Mouse (Mus musculus) embryonic facial prominence, embryonic 13.5 days (tissue): Measurements from ENCODE around the gene Ankmy1. TPM values are rescaled to one million over a fixed set of nuclear protein-coding genes. Genes with fewer than 3 reads are reported as not detected.

ENCODE experiments used
- ATAC-seq: fragments of 200-750 bp; cut with Nextera tagmentation; 2 replicates; pipeline ENCODE4 v1.8.0; 2017; ENCODE audit warnings: low read depth; ENCODE audit not compliant: insufficient number of reproducible peaks, insufficient read depth, low FRiP score, low TSS enrichment
- H3K27ac ChIP-seq: fragments of 300-500 bp; sonication (generic); 2 replicates; pipeline ENCODE4 v1.5.1; 2015; ENCODE audit warnings: moderate library complexity, mild to moderate bottlenecking, inconsistent platforms
- H3K27me3 ChIP-seq: fragments of 300-500 bp; sonication (generic); 2 replicates; pipeline ENCODE4 v1.6.1; 2015; ENCODE audit warnings: mild to moderate bottlenecking, inconsistent platforms
- H3K36me3 ChIP-seq: fragments of 300-500 bp; sonication (generic); 2 replicates; pipeline ENCODE4 v1.6.1; 2015; ENCODE audit warnings: mild to moderate bottlenecking, inconsistent platforms
- H3K4me1 ChIP-seq: fragments of 300-500 bp; sonication (generic); 2 replicates; pipeline ENCODE4 v1.6.1; 2015; ENCODE audit warnings: inconsistent platforms
- H3K4me2 ChIP-seq: fragments of 300-500 bp; sonication (generic); 2 replicates; pipeline ENCODE4 v1.6.1; 2015; ENCODE audit warnings: moderate library complexity, mild to moderate bottlenecking, inconsistent platforms
- H3K4me3 ChIP-seq: fragments of 300-500 bp; sonication (generic); 2 replicates; pipeline ENCODE4 v1.5.1; 2015; ENCODE audit warnings: mild to moderate bottlenecking, inconsistent platforms
- H3K9ac ChIP-seq: fragments of 300-500 bp; sonication (generic); 2 replicates; pipeline ENCODE4 v1.6.1; 2015; ENCODE audit warnings: mild to moderate bottlenecking, inconsistent platforms
- H3K9me3 ChIP-seq: fragments of 300-500 bp; sonication (generic); 2 replicates; pipeline ENCODE4 v1.6.1; 2016; ENCODE audit warnings: inconsistent platforms
- WGBS: fragments of 180-500 bp; shearing (Covaris S2); methylation state at CpG from one replicate; pipeline ENCODE4 v1.1.7; 2015; ENCODE audit warnings: mixed read lengths; 5-methylcytosine and 5-hydroxymethylcytosine counted together
- polyA plus RNA-seq: library from polyadenylated mRNA; unstranded; fragments of >200 nt; fragmentation: Nextera tagmentation; extraction: Ambion mirVana; gene quantifications from 2 replicates; pipeline ENCODE4 v1.2.1, GENCODE M21; 2015

Ankmy1 gene
- polyA plus RNA-seq, 1 experiment from 2014 or later: 0.38 TPM

- H3K27ac ChIP-seq: no peak overlapping the region
- 57% methylated on average over 3 of the region's 3 CpGs for WGBS
- H3K4me2 ChIP-seq: no peak overlapping the region
- no peak overlapping the region for H3K9ac ChIP-seq
- no peak for ATAC-seq
- no peaks in the 10 kb centered on the region for H3K9me3 ChIP-seq
- H3K4me3 ChIP-seq: no peak overlapping the region
- no peaks in the 10 kb centered on the region for H3K4me1 ChIP-seq
- no peaks in the 10 kb centered on the region for H3K36me3 ChIP-seq
- peaks cover 3% of the 10 kb centered on the region; the same call in 1 of the 2 replicates for H3K27me3 ChIP-seq
These were observed 9.9 kb downstream of the Ankmy1 start for GRCm38 (mm10) chr1:92892791-92893190.

GRCm38 (mm10) chr1:92888901-92889655 lies 13.6 kb downstream of the Ankmy1 start:
- Histone ChIP-seq H3K4me1 (no peaks in the 10 kb centered on the region), H3K4me3 (no peak overlapping the region), H3K36me3 (no peaks in the 10 kb centered on the region), H3K9me3 (no peaks in the 10 kb centered on the region), H3K27ac (no peak overlapping the region), H3K4me2 (no peak overlapping the region), H3K27me3 (no peaks in the 10 kb centered on the region), H3K9ac (no peak overlapping the region)
- ATAC-seq: no peak
- WGBS: 71% methylated on average over 7 of the region's 7 CpGs

- peaks cover 3% of the 10 kb centered on the region; the same call in 1 of the 2 replicates for H3K4me1 ChIP-seq
- no peak overlapping the region for H3K9ac ChIP-seq
- no peak overlapping the region for H3K4me2 ChIP-seq
- no peaks in the 10 kb centered on the region for H3K36me3 ChIP-seq
- H3K9me3 ChIP-seq: no peaks in the 10 kb centered on the region
- no peak overlapping the region for H3K27ac ChIP-seq
- no peak overlapping the region for H3K4me3 ChIP-seq
- 84% methylated on average over 6 of the region's 6 CpGs for WGBS
- no peak for ATAC-seq
- H3K27me3 ChIP-seq: peaks cover 8% of the 10 kb centered on the region; the same call in 1 of the 2 replicates
These were observed 20.7 kb downstream of the Ankmy1 start for GRCm38 (mm10) chr1:92881982-92882381.

GRCm38 (mm10) chr1:92880101-92880500 lies 22.6 kb downstream of the Ankmy1 start:
- Histone ChIP-seq H3K36me3 (no peaks in the 10 kb centered on the region), H3K9ac (no peak overlapping the region), H3K9me3 (no peaks in the 10 kb centered on the region), H3K4me1 (peaks cover 3% of the 10 kb centered on the region; the same call in 1 of the 2 replicates), H3K4me3 (no peak overlapping the region), H3K27ac (no peak overlapping the region), H3K4me2 (no peak overlapping the region), H3K27me3 (peaks cover 8% of the 10 kb centered on the region; the same call in 1 of the 2 replicates)
- ATAC-seq: no peak
- WGBS: 62% methylated on average over 5 of the region's 5 CpGs

GRCm38 (mm10) chr1:92879266-92879665 lies 23.4 kb downstream of the Ankmy1 start:
- Histone ChIP-seq H3K4me2 (no peak overlapping the region), H3K27ac (no peak overlapping the region), H3K4me1 (peaks cover 3% of the 10 kb centered on the region; the same call in 1 of the 2 replicates), H3K9me3 (no peaks in the 10 kb centered on the region), H3K36me3 (no peaks in the 10 kb centered on the region), H3K27me3 (peaks cover 8% of the 10 kb centered on the region; the same call in 1 of the 2 replicates), H3K4me3 (no peak overlapping the region), H3K9ac (no peak overlapping the region)
- WGBS: 90% methylated on average over 12 of the region's 12 CpGs
- ATAC-seq: no peak

GRCm38 (mm10) chr1:92878066-92878741 lies 24.5 kb downstream of the Ankmy1 start:
- no peak overlapping the region for H3K27ac ChIP-seq
- 76% methylated on average over 13 of the region's 13 CpGs for WGBS
- H3K4me2 ChIP-seq: no peak overlapping the region
- H3K9me3 ChIP-seq: no peaks in the 10 kb centered on the region
- peaks cover 3% of the 10 kb centered on the region; the same call in 1 of the 2 replicates for H3K4me1 ChIP-seq
- H3K9ac ChIP-seq: no peak overlapping the region
- no peaks in the 10 kb centered on the region for H3K27me3 ChIP-seq
- no peaks in the 10 kb centered on the region for H3K36me3 ChIP-seq
- no peak overlapping the region for H3K4me3 ChIP-seq
- no peak for ATAC-seq

- H3K9me3 ChIP-seq: no peaks in the 10 kb centered on the region
- no peak overlapping the region for H3K27ac ChIP-seq
- ATAC-seq: no peak
- H3K27me3 ChIP-seq: no peaks in the 10 kb centered on the region
- no peak overlapping the region for H3K4me2 ChIP-seq
- H3K9ac ChIP-seq: no peak overlapping the region
- WGBS: 37% methylated on average over 12 of the region's 12 CpGs
- no peak overlapping the region for H3K4me3 ChIP-seq
- peaks cover 3% of the 10 kb centered on the region; the same call in 1 of the 2 replicates for H3K4me1 ChIP-seq
- no peaks in the 10 kb centered on the region for H3K36me3 ChIP-seq
These were observed 25.2 kb downstream of the Ankmy1 start for GRCm38 (mm10) chr1:92877431-92877978.

- 80% methylated on average over 8 of the region's 8 CpGs for WGBS
- ATAC-seq: no peak
These were observed 27.2 kb downstream of the Ankmy1 start for GRCm38 (mm10) chr1:92875360-92876111.

GRCm38 (mm10) chr1:92874011-92874410 lies 28.7 kb downstream of the Ankmy1 start:
- H3K4me2 ChIP-seq: no peak overlapping the region
- WGBS: 66% methylated on average over 3 of the region's 3 CpGs
- no peaks in the 10 kb centered on the region for H3K9me3 ChIP-seq
- no peak overlapping the region for H3K27ac ChIP-seq
- H3K36me3 ChIP-seq: no peaks in the 10 kb centered on the region
- H3K4me3 ChIP-seq: no peak overlapping the region
- no peak overlapping the region for H3K9ac ChIP-seq
- peaks cover 3% of the 10 kb centered on the region; the same call in 1 of the 2 replicates for H3K4me1 ChIP-seq
- H3K27me3 ChIP-seq: no peaks in the 10 kb centered on the region
- no peak for ATAC-seq

More at GRCm38 (mm10) chr1:92875360-92876111, 27.2 kb downstream of the Ankmy1 start:
- H3K27me3 ChIP-seq: no peaks in the 10 kb centered on the region
- no peak overlapping the region for H3K9ac ChIP-seq
- peaks cover 3% of the 10 kb centered on the region; the same call in 1 of the 2 replicates for H3K4me1 ChIP-seq
- H3K27ac ChIP-seq: no peak overlapping the region
- no peaks in the 10 kb centered on the region for H3K36me3 ChIP-seq
- no peak overlapping the region for H3K4me2 ChIP-seq
- no peak overlapping the region for H3K4me3 ChIP-seq
- H3K9me3 ChIP-seq: no peaks in the 10 kb centered on the region

- no peaks in the 10 kb centered on the region for H3K9me3 ChIP-seq
- no peak for ATAC-seq
- H3K9ac ChIP-seq: no peak overlapping the region
- H3K36me3 ChIP-seq: no peaks in the 10 kb centered on the region
- H3K4me3 ChIP-seq: no peak overlapping the region
- no peaks in the 10 kb centered on the region for H3K27me3 ChIP-seq
- WGBS: 85% methylated on average over 7 of the region's 7 CpGs
- no peak overlapping the region for H3K4me2 ChIP-seq
- H3K4me1 ChIP-seq: peaks cover 3% of the 10 kb centered on the region; the same call in 1 of the 2 replicates
- H3K27ac ChIP-seq: no peak overlapping the region
These were observed 30.0 kb downstream of the Ankmy1 start for GRCm38 (mm10) chr1:92872666-92873065.

GRCm38 (mm10) chr1:92869985-92870384 lies 32.7 kb downstream of the Ankmy1 start:
- 82% methylated on average over 2 of the region's 2 CpGs for WGBS
- H3K4me3 ChIP-seq: no peak overlapping the region
- H3K4me1 ChIP-seq: peaks cover 5% of the 10 kb centered on the region; the same call in 1 of the 2 replicates
- no peaks in the 10 kb centered on the region for H3K27me3 ChIP-seq
- no peak overlapping the region for H3K27ac ChIP-seq
- H3K9me3 ChIP-seq: no peaks in the 10 kb centered on the region
- no peaks in the 10 kb centered on the region for H3K36me3 ChIP-seq
- no peak for ATAC-seq
- H3K9ac ChIP-seq: no peak overlapping the region
- no peak overlapping the region for H3K4me2 ChIP-seq
